Mouse (Mus musculus) C2C12 (cell line): ENCODE measurements around the gene Olfr93. TPM values are rescaled to one million over a fixed set of nuclear protein-coding genes. Genes with fewer than 3 reads are reported as not detected.
"Not testable (repeated sequence)": the region's sequence is repeated elsewhere in the genome, so short reads cannot be mapped to it uniquely, and the experiment has no call there.

Experiments
- H3K27me3 ChIP-seq: one replicate; pipeline ENCODE4 v1.6.1; 2011; ENCODE audit not compliant: control insufficient read depth, insufficient read depth, insufficient read length
- H3K36me3 ChIP-seq: one replicate; pipeline ENCODE4 v1.6.1; 2011; ENCODE audit not compliant: control insufficient read depth, insufficient read depth
- H3K4me3 ChIP-seq: one replicate; pipeline ENCODE4 v1.5.1; 2011; ENCODE audit warnings: mild to moderate bottlenecking, control low read depth; ENCODE audit not compliant: poor library complexity, insufficient read depth, severe bottlenecking
- H3K79me2 ChIP-seq: one replicate; pipeline ENCODE4 v1.6.1; 2011; ENCODE audit not compliant: control insufficient read depth, insufficient read depth
- H3K79me3 ChIP-seq: one replicate; pipeline ENCODE4 v1.6.1; 2011; ENCODE audit warnings: low read depth, control low read depth
- H3ac ChIP-seq: one replicate; pipeline ENCODE3; 2011; ENCODE audit warnings: low read depth; ENCODE audit not compliant: control insufficient read depth, insufficient read length
- CEBPB ChIP-seq: IDR thresholded peaks from one replicate; pipeline ENCODE4 v1.6.1; 2011; ENCODE audit warnings: low read depth, mild to moderate bottlenecking, control low read depth, moderate library complexity
- CTCF ChIP-seq: IDR thresholded peaks from one replicate; pipeline ENCODE4 v1.5.1; 2011; ENCODE audit not compliant: control insufficient read depth, insufficient read depth, insufficient read length
- FOSL1 ChIP-seq: IDR thresholded peaks from one replicate; pipeline ENCODE4 v1.8.0; 2011; ENCODE audit warnings: mild to moderate bottlenecking, low read length; ENCODE audit not compliant: poor library complexity, insufficient read depth, severe bottlenecking
- MAX ChIP-seq: IDR thresholded peaks from one replicate; pipeline ENCODE4 v1.6.1; 2011; ENCODE audit warnings: mild to moderate bottlenecking, control low read depth
- MYOD1 ChIP-seq: IDR thresholded peaks from one replicate; pipeline ENCODE4 v1.6.1; 2011; ENCODE audit warnings: low read depth; ENCODE audit not compliant: control insufficient read depth, insufficient read length
- MYOG ChIP-seq: IDR thresholded peaks from one replicate; pipeline ENCODE4 v1.6.1; 2011; ENCODE audit not compliant: control insufficient read depth, insufficient read length; ENCODE audit errors: extremely low read depth
- USF1 ChIP-seq: IDR thresholded peaks from one replicate; pipeline ENCODE4 v1.6.1; 2011; ENCODE audit warnings: low read depth, mild to moderate bottlenecking, control low read depth, moderate library complexity
- polyA plus RNA-seq: library from polyadenylated mRNA; unstranded; fragments of >200 nt; fragmentation: generic; extraction: Trizol; gene quantifications from one replicate; pipeline ENCODE4 v1.2.1, GENCODE M21; 2012; ENCODE audit warnings: missing spikeins

Olfr93 gene
- polyA plus RNA-seq, 1 experiment, result not detected

DNA sequence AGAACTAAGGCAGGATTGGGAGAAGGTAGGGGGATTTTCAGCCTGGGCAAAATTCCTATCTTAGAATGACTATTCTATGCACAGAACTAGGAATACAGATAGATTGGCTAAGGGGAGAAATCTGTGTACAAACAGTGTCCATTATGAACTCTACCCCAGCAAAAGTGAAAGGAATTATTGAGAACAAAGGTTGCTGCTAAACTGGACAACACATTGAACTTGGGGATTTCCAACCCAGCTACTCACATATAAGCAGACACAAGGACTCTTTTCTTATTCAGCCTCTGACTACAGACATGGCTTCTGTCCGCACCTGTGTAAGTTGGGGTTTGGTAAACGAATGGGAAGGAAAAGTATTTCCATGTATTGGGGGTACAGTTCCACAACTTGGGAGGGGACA lies 32.4 kb upstream of the Olfr93 start, which contains the start of gene Ubd:
Ubd (plus strand) TSS at position 237 of the 400 bp plus-strand sequence.
- H3K4me3 ChIP-seq, result no peak within 1 kb of the TSS
- TF ChIP-seq CEBPB, result no peak
- TF ChIP-seq CTCF, result no peak
- no peak for TF ChIP-seq MAX
- TF ChIP-seq FOSL1, result no peak
- TF ChIP-seq USF1, result no peak
- TF ChIP-seq MYOD1, result no peak
- TF ChIP-seq MYOG, result no peak

DNA sequence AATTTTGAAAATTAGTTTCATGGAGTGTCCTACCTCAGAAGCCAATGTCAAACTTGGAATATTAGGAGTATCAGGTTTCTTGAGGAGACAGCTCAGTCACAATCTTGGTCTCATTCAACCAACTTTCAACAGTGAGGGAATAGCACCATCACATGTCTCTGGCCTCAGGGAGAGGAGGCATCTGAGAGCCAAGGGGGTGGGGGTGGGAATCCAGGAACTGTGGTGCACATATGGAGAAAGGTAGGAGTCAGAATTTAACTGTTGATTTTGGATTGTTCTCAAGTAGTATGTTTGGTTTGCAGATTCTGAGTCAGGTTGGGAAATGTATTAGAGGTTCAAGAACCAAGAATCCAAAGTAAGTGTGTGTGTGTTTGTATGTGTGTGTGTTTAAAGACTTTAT lies 31.7 kb upstream of the Olfr93 start:
- H3ac ChIP-seq, result no peak overlapping the region
- H3K4me3 ChIP-seq, result no peak overlapping the region
- H3K79me2 ChIP-seq, result no peaks in the 10 kb centered on the region
- no peaks in the 10 kb centered on the region for H3K27me3 ChIP-seq
- no peak for TF ChIP-seq MYOG
- TF ChIP-seq FOSL1, result no peak
- TF ChIP-seq CEBPB, result no peak
- no peak for TF ChIP-seq USF1
- TF ChIP-seq MAX, result no peak
- TF ChIP-seq MYOD1, result no peak
- no peak for TF ChIP-seq CTCF
- no peaks in the 10 kb centered on the region for H3K36me3 ChIP-seq
- H3K79me3 ChIP-seq, result no peaks in the 10 kb centered on the region

More for the DNA sequence above, 32.4 kb upstream of the Olfr93 start, which contains the start of gene Ubd:
- Histone ChIP-seq H3K79me2 (no peaks in the 10 kb centered on the region), H3K27me3 (no peaks in the 10 kb centered on the region), H3K36me3 (no peaks in the 10 kb centered on the region), H3K79me3 (no peaks in the 10 kb centered on the region), H3ac (no peak within 1 kb of the TSS)

DNA sequence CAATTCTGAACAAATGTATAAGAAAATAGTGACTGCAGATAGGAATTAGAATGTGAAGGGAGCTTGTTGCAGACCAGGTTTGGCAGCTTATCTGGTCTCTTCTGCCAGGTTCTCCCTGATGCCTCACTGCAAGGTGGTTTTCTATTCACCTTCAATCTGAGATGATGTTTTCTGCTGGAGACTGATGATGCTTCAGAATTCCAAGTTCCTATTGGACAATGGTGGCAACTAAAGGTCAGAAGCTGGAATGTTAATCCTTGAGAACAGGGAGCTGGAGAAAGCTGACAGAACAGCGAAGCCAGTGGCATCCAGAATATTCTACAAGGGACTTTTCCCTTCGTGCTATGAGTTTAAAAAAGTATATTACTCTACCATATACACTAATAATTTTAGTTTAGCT lies 29.4 kb upstream of the Olfr93 start:
- TF ChIP-seq MYOD1 (no peak), MAX (no peak), USF1 (no peak), CEBPB (no peak), MYOG (no peak), CTCF (no peak), FOSL1 (no peak)
- Histone ChIP-seq H3K79me2 (no peaks in the 10 kb centered on the region), H3K4me3 (no peak overlapping the region)

DNA sequence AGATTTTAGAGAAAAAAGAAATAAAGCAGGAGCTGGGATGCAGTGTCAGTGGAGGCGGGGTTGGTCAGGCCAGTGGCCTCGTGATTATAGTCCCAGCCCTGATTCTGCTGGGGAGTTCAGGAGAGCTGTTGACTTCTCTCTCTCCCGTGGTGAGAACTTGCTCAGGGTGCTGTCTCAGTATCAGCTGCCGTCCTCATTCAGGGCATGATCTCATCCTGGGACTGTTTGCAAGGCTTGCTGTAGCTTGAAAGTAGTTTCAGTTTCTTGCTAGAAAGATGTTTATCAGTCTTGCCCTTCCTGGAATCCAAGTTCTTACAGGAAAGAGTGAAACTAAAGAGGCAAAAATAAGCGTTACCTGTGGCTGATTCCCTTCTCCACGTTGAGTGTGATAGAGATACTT lies 24.2 kb upstream of the Olfr93 start:
- H3K4me3 ChIP-seq, result no peak overlapping the region
- no peak overlapping the region for H3ac ChIP-seq
- TF ChIP-seq MYOD1 (no peak), FOSL1 (no peak), MAX (no peak), USF1 (no peak), CEBPB (no peak), CTCF (no peak), MYOG (no peak)
- H3K79me2 ChIP-seq, result no peaks in the 10 kb centered on the region
- H3K27me3 ChIP-seq, result no peaks in the 10 kb centered on the region
- H3K36me3 ChIP-seq, result no peaks in the 10 kb centered on the region
- H3K79me3 ChIP-seq, result no peaks in the 10 kb centered on the region

More for the DNA sequence above, 29.4 kb upstream of the Olfr93 start:
- Histone ChIP-seq H3K79me3 (no peaks in the 10 kb centered on the region), H3K36me3 (no peaks in the 10 kb centered on the region), H3ac (no peak overlapping the region), H3K27me3 (no peaks in the 10 kb centered on the region)

DNA sequence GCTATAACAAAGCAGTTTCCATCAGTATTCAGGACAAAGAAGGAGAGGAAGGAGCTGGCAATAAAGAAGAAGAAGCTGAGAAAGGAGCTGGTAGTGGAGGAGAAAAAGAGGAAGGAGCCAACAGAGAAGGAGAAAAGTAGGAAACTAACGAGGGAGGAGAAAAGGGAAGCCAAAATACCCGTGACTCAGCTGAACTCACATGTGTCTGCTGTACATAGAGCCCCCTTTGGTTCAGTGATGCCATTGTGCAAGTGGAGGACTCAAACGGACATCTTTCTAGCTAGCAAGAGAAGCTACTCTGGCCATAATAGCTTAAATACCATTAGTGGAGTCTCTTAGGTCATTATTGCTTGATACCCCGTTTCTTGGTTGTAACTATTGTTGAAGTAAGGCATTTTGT lies 29.9 kb downstream of the Olfr93 start:
- not testable (repeated sequence) for H3ac ChIP-seq, H3K36me3 ChIP-seq, H3K79me3 ChIP-seq, H3K27me3 ChIP-seq, H3K79me2 ChIP-seq, H3K4me3 ChIP-seq

DNA sequence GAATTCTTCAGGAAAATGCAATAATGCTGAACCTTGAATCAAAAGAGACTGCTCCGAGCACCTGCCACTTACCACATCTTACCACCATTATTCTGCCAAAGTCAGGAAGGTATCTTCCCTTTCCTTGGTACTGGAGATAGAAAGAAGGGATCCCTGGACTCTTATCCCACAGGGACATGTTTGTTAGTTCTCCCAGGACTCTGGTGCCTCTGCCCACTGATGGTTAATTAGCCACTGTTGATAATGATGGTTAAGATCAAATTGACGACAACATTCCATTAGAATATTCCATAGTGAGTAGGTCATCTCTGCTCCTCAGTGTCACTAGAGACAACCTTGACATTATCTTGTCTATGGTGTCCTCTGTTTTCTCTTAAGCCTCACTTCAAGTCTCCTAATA lies 41.3 kb downstream of the Olfr93 start, which contains the start of gene Olfr92:
Olfr92 (minus strand) TSS at position 101 of the 400 bp plus-strand sequence.
- Histone ChIP-seq H3ac (no peak within 1 kb of the TSS), H3K79me2 (no peaks in the 10 kb centered on the region), H3K79me3 (no peaks in the 10 kb centered on the region), H3K36me3 (no peaks in the 10 kb centered on the region), H3K4me3 (no peak within 1 kb of the TSS), H3K27me3 (no peaks in the 10 kb centered on the region)
- no peak for TF ChIP-seq CEBPB
- TF ChIP-seq CTCF, result no peak
- TF ChIP-seq MYOG, result no peak
- TF ChIP-seq USF1, result no peak
- TF ChIP-seq MAX, result no peak
- no peak for TF ChIP-seq FOSL1
- no peak for TF ChIP-seq MYOD1
